Mouse (Mus musculus) liver, adult 2 months (tissue): ENCODE results near the gene Ptch1.

Experiments
- CTCF ChIP-seq: fragments of 200-500 bp; IDR thresholded peaks from 2 replicates; pipeline ENCODE4 v1.5.1; 2011; ENCODE audit warnings: low read depth, low read length, control low read depth
- POLR2A ChIP-seq: fragments of 200-500 bp; IDR thresholded peaks from 2 replicates; pipeline ENCODE4 v1.6.1; 2011; ENCODE audit warnings: low read length, control low read depth; ENCODE audit not compliant: insufficient read depth; ENCODE audit errors: extremely low read depth

GRCm38 (mm10) chr13:63555885-63556284 is 17.5 kb downstream of the Ptch1 start:
- TF ChIP-seq CTCF (no peak), POLR2A (no peak)
